Mouse (Mus musculus): Measurements from ENCODE around the gene Ppm1g. TPM values are rescaled to one million over a fixed set of nuclear protein-coding genes. Genes with fewer than 3 reads are reported as not detected.
"Not testable (repeated sequence)": the region's sequence is repeated elsewhere in the genome, so short reads cannot be mapped to it uniquely, and the experiment has no call there.

Ppm1g gene
- total RNA-seq, 1 experiment from 2014 or later, result 117 TPM

- no peak for DNase-seq
Observed at GRCm38 (mm10) chr5:31219474-31219873, 1.0 kb downstream of the Ppm1g start.

DNA sequence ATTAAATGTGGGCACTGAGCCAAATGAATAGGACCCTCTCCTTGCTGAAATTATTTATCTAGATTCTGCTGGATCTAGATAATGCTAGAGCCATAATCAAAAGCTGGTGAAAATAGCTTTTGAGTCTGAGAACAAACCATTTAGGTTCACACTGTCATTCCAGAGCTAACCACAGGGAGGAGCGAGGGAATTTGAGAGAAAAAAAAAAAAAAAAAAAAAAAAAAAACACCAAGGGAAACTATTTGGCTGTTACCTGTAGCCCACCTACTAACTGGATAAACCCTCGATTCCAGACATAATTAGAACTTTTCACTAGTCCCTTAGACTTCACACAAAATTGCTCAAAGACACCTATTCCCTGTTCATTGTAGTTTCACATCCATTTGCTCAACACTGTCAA lies 1.4 kb downstream of the Ppm1g start:
- peak; percentile 29 for DNase-seq

DNA sequence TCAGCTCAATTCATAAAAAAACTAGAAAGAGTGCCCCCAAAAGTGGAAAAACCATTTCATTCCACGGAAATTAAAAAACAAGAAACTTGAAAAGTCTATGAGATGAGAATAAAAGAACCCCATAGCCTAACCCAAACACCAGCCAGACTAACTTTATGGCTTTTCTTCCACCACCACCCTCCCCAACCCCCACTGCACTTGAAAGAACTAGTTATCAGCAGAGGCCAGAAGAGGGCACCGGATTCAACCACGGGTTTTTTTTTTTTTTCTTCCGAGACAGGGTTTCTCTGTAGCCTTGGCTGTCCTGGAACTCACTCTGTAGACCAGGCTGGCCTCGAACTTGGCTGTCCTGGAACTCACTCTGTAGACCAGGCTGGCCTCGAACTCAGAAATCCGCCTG lies 2.2 kb downstream of the Ppm1g start:
- DNase-seq, result peak; percentile 28

- not testable (repeated sequence) for DNase-seq
Observed at GRCm38 (mm10) chr5:31216554-31216953, 3.9 kb downstream of the Ppm1g start.

GRCm38 (mm10) chr5:31204421-31204820 lies 16.1 kb downstream of the Ppm1g start:
- no peak for DNase-seq

- no peak for DNase-seq
Observed at GRCm38 (mm10) chr5:31203866-31204265, 16.6 kb downstream of the Ppm1g start.

DNA sequence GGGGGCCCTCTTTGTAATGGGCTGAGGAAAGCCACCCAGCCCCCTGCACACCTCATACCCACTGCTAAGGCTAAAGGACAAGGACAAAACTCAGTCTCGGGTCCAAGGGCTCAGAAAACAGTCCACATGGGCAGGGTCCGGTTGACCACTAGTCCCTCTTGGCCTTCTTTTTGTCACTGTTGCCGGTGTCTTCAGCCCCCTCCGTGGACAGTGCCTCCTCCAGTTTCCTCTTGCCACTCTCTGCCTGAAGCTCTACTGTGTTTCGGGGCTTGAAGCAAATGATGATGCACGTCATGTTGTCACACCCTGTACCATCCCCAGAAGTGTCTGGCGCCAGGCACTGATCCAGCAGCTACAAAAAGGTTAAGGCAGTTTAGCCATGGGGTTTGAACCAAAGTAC lies 17.6 kb downstream of the Ppm1g start:
- DNase-seq, result no peak

DNA sequence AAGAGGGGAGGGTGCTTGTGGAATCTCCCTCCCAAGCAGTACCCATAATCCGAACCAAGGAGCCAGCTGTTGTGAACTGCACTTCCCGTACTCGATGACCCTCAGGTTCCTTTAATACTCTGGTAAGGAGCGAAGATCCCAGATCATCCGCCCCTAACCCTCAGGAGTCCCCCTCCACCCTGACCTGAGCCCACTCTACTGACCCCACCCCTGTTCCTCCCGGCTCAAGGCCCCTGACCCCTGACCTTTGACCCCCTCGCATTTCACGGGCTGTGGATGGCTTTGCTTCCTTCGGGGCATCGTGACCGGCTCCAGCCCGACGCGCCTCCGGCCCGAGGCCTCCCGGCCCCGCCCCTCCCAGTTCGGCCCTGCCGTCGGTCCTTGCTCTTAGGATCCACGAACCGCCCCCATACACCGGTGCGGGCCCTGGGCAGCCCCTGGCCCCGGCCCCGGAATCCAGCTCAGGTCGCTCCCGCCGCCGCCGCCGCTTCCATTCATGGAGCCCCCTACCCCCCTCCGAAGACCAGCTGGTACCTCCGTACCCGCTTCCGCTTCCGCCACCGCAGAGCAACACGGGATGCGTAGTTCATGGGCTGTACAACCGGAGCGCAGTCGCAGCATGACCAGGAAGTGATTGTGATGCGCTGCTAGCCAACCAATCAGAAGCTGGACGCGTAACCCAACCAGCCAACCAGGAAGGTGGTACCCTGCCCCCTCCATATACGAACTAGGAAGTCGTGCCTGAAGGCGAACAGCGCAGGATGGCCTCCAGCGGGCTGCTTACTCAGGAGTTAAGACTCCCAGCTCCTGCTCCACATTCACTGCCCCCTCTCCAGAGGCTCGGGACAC lies 18.5 kb downstream of the Ppm1g start, which contains the start of gene Zfp513:
Zfp513 (minus strand) TSS at position 562 of the 849 bp plus-strand sequence.
- peak; percentile 97 for DNase-seq

- no peak for DNase-seq
Observed at GRCm38 (mm10) chr5:31201042-31201741, 19.3 kb downstream of the Ppm1g start.

- no peak for DNase-seq
Observed at GRCm38 (mm10) chr5:31200327-31200768, 20.1 kb downstream of the Ppm1g start.

- DNase-seq, result peak; percentile 52
Observed at GRCm38 (mm10) chr5:31199893-31200292, 20.6 kb downstream of the Ppm1g start.

- DNase-seq, result no peak
Observed at GRCm38 (mm10) chr5:31199321-31199892, 21.1 kb downstream of the Ppm1g start.

GRCm38 (mm10) chr5:31198616-31199320 lies 21.7 kb downstream of the Ppm1g start:
- no peak for DNase-seq

- DNase-seq, result no peak
Observed at GRCm38 (mm10) chr5:31198170-31198569, 22.3 kb downstream of the Ppm1g start.

DNA sequence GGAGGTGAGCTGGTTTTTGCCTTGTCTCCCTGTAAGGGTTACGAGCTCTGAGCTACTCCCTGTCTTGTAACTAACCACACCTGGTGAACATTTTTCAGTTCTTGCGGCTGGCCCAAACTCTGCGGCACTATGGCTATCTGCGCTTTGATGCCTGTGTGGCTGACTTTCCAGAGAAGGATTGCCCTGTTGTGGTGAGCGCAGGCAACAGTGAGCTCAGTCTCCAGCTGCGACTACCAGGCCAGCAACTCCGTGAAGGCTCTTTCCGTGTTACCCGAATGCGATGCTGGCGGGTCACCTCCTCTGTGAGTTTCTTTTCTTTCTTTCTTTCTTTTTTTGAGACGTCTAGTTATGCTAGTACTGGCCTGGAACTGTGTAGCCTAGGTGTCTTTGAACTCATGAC lies 23.4 kb downstream of the Ppm1g start:
- DNase-seq, result no peak

DNA sequence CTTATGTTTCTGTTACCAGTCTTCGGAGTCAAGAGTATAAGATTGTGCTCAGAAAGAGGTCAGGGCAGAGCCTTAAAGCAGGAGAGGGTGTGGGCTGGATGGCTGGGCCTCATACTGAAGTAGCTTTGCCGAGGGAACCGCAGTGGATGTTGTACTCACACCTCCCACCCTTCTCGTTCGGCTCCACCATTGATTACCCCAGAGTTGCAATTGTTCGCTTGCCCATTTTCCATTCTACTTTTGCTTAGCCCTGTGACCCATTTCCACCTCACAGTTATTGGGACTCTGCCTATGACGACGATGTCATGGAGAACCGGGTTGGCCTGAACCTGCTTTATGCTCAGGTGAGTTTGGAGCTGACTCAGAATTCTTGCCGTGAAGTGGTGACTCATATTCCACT lies 24.3 kb downstream of the Ppm1g start:
- DNase-seq, result no peak

DNA sequence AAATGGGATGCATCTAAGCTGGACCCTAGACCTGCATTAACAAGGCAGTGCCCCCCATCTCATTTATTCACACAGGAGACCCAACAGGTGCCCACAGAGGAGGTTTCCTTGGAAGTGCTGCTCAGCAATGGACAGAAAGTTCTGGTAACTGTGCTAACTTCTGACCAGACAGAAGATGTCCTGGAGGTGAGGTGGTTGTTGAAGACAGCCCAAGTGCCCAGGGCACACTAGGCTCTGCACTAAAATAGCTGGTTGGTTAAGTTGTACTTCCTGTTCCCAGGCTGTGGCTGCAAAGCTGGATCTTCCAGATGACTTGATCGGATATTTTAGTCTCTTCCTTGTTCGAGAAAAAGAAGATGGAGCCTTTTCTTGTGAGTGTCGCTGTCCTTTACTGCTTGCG lies 24.8 kb downstream of the Ppm1g start:
- DNase-seq, result no peak

- DNase-seq, result no peak
Observed at GRCm38 (mm10) chr5:31194486-31195485, 25.7 kb downstream of the Ppm1g start.

GRCm38 (mm10) chr5:31193631-31194281 lies 26.7 kb downstream of the Ppm1g start:
- peak; percentile 67 for DNase-seq

- peak; percentile 100 for DNase-seq
Observed at GRCm38 (mm10) chr5:31192939-31193630, 27.4 kb downstream of the Ppm1g start, which contains the start of the genes Snx17 and Eif2b4. Gene Snx17, plus strand, starts transcription at chr5:31193227. Gene Eif2b4, minus strand, starts transcription at chr5:31193430.

Measured in adrenal gland, postnatal 14 days (tissue).